Mouse (Mus musculus) spleen, adult 12 weeks (tissue): ENCODE data around the gene Hic2.

Experiments used
- DNase-seq: peaks from one replicate; pipeline ENCODE4 v3.0.0; 2022; ENCODE audit warnings: low spot score

The Hic2 gene

GRCm38 (mm10) chr16:17234499-17234895 lies 1.1 kb downstream of the Hic2 start:
- DNase-seq, result no peak

DNA sequence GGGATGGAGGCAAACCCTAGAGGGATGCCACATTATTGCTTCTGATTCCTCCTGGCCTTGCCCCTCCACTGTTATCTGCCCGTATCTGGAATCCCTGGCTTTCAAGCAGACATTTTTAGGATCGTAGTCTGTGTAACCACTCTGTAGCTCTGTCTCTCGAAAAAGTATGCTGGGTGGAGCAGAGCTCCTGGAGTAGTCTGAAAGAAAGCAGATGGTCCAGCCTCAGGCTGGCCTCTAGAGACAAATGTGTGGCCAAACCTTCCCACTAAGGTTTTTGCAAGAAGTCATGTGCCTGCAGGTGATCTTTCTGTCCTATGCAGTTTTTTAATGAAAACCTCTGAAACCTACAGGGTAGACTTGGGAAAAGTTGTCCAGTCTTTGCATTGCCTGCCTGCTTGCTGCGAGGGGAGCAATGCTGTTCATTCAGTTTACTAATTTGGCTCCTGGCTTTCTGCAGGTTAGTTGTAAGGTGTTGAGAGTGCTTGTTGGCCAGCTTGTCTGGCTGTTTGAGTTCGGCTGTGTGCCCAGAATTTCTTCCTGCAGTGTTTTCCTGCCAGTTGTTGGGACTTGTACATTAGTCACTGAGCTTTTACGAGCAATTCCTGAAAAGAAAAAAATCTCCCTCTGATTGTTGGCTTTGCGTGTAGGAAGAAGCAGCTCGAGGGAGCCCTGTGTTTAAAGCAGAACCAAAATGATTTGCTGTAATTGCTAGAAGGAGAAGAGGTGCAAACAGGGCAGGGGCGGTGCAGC lies 1.7 kb downstream of the Hic2 start:
- DNase-seq, result no peak

- DNase-seq, result no peak
Measured at GRCm38 (mm10) chr16:17237634-17238033, 4.3 kb downstream of the Hic2 start.

DNA sequence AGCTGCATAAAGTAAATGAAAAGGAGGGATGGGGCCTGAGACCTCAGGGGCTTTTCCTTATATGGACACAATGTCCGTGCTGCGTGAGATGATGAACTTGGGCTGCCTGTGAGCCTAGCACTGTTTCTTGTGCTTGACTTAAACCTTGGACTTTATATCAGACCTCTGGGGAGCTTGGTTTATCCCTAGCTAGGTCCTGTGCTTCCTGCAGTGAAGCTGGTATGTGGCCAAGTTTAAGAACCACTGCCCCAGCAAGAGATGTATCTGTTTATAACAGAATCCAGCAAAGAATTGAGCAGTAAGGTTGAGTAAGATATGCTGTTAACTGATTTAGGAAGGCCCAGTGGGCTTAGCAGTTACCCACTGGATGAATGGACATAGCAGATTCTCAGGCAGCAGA lies 6.0 kb downstream of the Hic2 start:
- DNase-seq, result no peak

GRCm38 (mm10) chr16:17243731-17244130 lies 10.4 kb downstream of the Hic2 start:
- DNase-seq, result no peak

- no peak for DNase-seq
Measured at GRCm38 (mm10) chr16:17244996-17245395, 11.6 kb downstream of the Hic2 start.

GRCm38 (mm10) chr16:17247727-17248126 lies 14.4 kb downstream of the Hic2 start:
- no peak for DNase-seq

GRCm38 (mm10) chr16:17249135-17249534 lies 15.8 kb downstream of the Hic2 start:
- DNase-seq, result no peak

- no peak for DNase-seq
Measured at GRCm38 (mm10) chr16:17251539-17251938, 18.2 kb downstream of the Hic2 start.

DNA sequence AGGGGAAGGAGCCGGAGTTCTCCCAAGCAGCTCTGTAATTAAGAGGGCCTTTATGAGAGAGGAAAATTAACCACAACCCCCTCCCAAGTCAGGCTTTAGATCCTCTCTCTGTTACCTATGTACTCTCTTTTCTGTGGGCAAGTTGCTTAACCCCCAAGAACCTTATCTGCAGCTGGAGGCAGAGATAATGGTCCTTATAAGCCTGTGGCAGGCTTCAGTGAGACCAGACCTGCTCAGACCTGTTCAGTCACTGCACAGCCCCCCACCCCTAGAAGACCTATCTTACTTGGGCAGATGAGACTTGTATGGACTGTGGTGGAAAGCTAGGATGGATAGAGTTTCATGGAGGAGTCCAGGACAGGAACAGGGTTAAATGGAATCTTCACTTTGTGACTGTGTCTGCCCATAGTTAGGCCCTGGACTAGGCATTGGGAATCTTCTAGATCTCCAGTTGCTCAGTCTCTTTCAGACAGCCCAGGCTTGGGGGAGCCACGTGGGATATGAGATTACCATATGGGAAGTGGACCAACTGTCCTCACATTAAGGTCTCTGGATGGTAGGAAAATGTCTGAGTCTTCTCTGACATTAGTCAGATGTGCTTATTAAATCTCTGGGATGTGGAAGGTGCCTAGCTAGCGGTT lies 18.8 kb downstream of the Hic2 start:
- no peak for DNase-seq

DNA sequence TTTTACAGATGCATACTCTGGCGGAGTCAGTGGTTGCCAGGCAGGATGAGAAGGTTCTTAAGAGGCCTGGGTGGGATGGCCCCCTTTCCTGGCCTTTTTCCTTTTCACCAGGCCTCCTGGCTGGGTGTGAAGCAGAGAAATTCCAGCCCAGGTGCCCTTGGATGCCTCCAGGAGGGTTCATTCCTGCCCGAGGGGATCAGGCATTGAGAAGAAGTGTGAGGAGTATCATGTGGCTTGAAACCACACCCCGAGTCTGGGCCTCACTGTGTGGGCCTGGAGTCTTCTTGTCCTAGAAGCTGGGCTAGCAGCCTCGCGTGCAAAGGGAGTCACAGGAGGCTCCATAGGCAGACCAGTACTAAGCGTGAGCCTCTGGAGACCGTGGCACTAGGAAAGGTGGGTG lies 19.5 kb downstream of the Hic2 start:
- no peak for DNase-seq

DNA sequence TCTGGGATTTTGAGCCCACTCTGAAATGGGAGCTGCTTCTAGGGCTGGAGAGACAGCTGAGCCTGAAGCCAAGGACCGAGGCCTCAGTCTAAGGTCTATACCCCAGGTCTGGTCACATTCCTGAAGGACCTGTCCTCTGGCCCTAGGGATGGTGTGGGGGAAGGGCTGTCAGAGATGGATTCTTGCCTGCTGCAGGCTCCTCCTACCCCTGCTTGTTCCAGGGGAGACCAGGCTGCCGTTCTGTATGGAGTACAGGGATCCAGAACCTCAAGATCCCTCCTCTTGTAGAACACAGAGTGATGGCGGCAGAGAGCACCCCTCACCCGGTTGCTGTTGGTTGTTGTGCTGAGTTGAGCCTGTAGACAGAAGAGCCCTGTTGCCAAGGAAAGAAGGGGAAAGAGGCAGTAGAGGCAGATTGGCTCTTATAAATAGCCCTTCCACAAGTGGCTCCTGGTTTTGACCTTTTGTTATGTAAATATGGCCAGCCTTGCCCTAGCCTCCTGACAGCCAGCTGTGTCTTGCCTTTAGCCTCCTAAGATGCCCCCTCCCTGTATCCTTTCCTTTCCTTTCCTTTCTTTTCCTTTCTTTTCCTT lies 20.7 kb downstream of the Hic2 start:
- DNase-seq, result no peak

GRCm38 (mm10) chr16:17255270-17255669 lies 21.9 kb downstream of the Hic2 start:
- DNase-seq, result no peak

GRCm38 (mm10) chr16:17257359-17257821 lies 24.0 kb downstream of the Hic2 start:
- DNase-seq, result no peak

DNA sequence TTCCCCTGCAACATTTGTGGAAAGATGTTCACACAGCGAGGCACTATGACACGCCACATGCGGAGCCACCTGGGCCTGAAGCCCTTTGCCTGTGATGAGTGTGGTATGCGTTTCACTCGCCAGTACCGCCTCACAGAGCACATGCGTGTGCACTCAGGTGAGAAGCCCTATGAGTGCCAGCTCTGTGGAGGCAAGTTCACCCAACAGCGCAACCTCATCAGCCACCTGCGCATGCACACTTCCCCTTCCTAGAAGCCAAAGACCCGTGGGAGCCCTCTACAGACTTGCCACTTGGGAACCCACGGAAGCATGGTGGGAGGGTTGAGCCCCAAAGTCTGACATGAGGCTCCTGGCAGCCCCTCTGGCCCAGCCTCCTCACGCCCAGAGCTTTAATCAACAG lies 25.5 kb downstream of the Hic2 start:
- no peak for DNase-seq

GRCm38 (mm10) chr16:17261341-17261740 lies 28.0 kb downstream of the Hic2 start:
- DNase-seq, result no peak

- DNase-seq, result no peak
Measured at GRCm38 (mm10) chr16:17266113-17266512, 32.7 kb downstream of the Hic2 start.

DNA sequence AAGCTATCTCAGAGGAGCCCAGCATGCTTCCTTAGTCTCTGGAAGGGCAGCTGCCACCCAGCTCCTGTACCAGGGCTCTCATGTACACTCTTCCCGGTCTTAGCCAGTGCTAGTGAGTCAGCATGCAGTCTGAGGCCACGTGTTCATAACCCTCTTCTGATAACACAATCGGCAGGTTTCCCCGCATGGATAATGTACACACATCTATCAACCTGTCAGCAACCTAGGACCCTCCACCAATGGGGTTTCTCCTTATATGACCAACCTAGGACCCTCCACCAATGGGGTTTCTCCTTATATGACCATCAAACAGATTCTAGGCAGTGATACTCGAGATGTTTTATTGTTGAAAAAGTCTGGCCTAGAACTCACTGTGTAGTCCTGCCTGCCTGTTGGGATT lies 34.6 kb downstream of the Hic2 start:
- no peak for DNase-seq

GRCm38 (mm10) chr16:17269872-17270271 lies 36.5 kb downstream of the Hic2 start:
- DNase-seq, result no peak

DNA sequence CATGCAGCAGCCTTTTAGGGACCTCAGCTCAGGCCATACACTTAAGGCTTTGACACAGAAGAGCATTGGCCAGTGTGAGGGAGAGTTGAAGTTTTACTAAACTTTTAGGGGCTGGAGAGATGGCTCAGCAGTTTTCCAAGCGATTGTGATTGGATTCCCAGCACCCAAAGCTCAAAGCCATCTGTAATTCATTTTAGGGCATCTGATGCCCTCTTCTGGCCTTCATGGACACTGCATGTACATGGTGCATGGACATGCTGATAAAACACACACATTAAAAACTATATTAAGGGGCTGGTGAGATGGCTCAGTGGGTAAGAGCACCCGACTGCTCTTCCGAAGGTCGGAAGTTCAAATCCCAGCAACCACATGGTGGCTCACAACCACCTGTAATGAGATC lies 37.8 kb downstream of the Hic2 start:
- no peak for DNase-seq

- no peak for DNase-seq
Measured at GRCm38 (mm10) chr16:17271856-17272255, 38.5 kb downstream of the Hic2 start.

DNA sequence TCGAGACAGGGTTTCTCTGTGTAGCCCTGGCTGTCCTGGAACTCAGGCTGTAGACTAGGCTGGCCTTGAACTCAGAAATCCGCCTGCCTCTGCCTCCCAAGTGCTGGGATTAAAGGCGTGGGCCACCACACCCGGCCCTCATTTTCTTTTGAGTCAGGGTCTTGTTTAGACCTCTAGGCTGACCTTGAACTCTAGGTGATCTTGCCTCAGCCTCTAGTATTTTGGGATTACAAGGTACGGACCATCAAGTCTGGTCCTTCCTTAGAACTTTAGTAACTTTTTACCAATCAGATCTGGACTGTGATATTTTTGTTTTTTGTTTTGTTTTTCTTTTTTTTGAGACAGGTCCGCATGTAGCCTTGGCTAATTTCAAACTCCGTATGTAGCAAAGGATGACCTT lies 42.3 kb downstream of the Hic2 start, which contains the start of gene Tmem191c:
TSS of gene Tmem191c (plus strand) at position 357 of the 400 bp plus-strand sequence.
- no peak for DNase-seq
